Mouse (Mus musculus): Measurements from ENCODE around the gene Vmn1r9. TPM values are rescaled to one million over a fixed set of nuclear protein-coding genes. Genes with fewer than 3 reads are reported as not detected.
"Not testable (repeated sequence)": the region's sequence is repeated elsewhere in the genome, so short reads cannot be mapped to it uniquely, and the experiment has no call there.

Vmn1r9 gene
- total RNA-seq (2021) = not detected
- long read RNA-seq, experiment 1 = 0 reads
- long read RNA-seq, experiment 2 = 0 reads

- intact Hi-C loops (cut with DNase I) = no loop called here
- no peak for DNase-seq (ENCODE audit: low spot score in 2 of 2)
These were observed at the start of gene Vmn1r9 for GRCm38 (mm10) chr6:57066487-57066886. Gene Vmn1r9, plus strand, starts transcription at chr6:57066787.

- DNase-seq (ENCODE audit: low spot score in 2 of 2); intact Hi-C loops (cut with DNase I): not testable (repeated sequence)
These were observed 41.4 kb upstream of the Vmn1r9 start, which contains the start of gene Vmn1r7 for GRCm38 (mm10) chr6:57025224-57025623. Gene Vmn1r7, minus strand, starts transcription at chr6:57025324.

- intact Hi-C loops (cut with DNase I) = no loop called here
- no peak for DNase-seq (ENCODE audit: low spot score in 2 of 2)
These were observed 34.6 kb upstream of the Vmn1r9 start, which contains the start of gene Vmn1r8 for GRCm38 (mm10) chr6:57031984-57032383. Gene Vmn1r8, plus strand, starts transcription at chr6:57032284.

- DNase-seq (ENCODE audit: low spot score in 2 of 2) = no peak
- intact Hi-C loops (cut with DNase I) = no loop called here
These were observed 31.9 kb upstream of the Vmn1r9 start for GRCm38 (mm10) chr6:57034674-57035073.

- DNase-seq (ENCODE audit: low spot score in 2 of 2) = no peak
- intact Hi-C loops (cut with DNase I) = no loop called here
These were observed 2.9 kb upstream of the Vmn1r9 start for GRCm38 (mm10) chr6:57063730-57064129.

- no peak for DNase-seq (ENCODE audit: low spot score in 2 of 2)
- intact Hi-C loops (cut with DNase I) = no loop called here
These were observed 39.8 kb downstream of the Vmn1r9 start for GRCm38 (mm10) chr6:57106358-57106757.

- intact Hi-C loops (cut with DNase I) = no loop called here
- DNase-seq (ENCODE audit: low spot score in 2 of 2) = no peak
These were observed 42.6 kb downstream of the Vmn1r9 start, which contains the start of gene Vmn1r10 for GRCm38 (mm10) chr6:57109154-57109553. Gene Vmn1r10, plus strand, starts transcription at chr6:57109454.

Other genes starting within 250 kb of the Vmn1r9 start
- 10 to 100 TPM; 26.7 to 27.5 TPM for gene Fkbp9, start 234.7 kb upstream of the Vmn1r9 start, total RNA-seq (2021)
- gene Nt5c3, start 142.9 kb upstream of the Vmn1r9 start, total RNA-seq (2021) = 10 to 100 TPM; 48.4 to 52.0 TPM
- gene Vmn1r4, start 142.8 kb upstream of the Vmn1r9 start, total RNA-seq (2021) = under 1 TPM in 1 of 2 experiments, not detected in 1; 0.27 TPM
- gene Vmn1r5, start 96.5 kb upstream of the Vmn1r9 start, total RNA-seq (2021) = not detected
- not detected for gene Vmn1r6, start 69.5 kb upstream of the Vmn1r9 start, total RNA-seq (2021)
- gene Vmn1r7, start 41.5 kb upstream of the Vmn1r9 start, total RNA-seq (2021) = not detected
- not detected for gene Vmn1r8, start 34.5 kb upstream of the Vmn1r9 start, total RNA-seq (2021)
- gene Vmn1r10, start 42.7 kb downstream of the Vmn1r9 start, total RNA-seq (2021) = not detected
- not detected for gene Vmn1r11, start 66.7 kb downstream of the Vmn1r9 start, total RNA-seq (2021)
- gene Vmn1r12, start 90.1 kb downstream of the Vmn1r9 start, total RNA-seq (2021) = not detected
- gene Vmn1r13, start 136.5 kb downstream of the Vmn1r9 start, total RNA-seq (2021) = not detected
- gene Vmn1r14, start 164.9 kb downstream of the Vmn1r9 start, total RNA-seq (2021) = not detected
- gene Vmn1r15, start 191.2 kb downstream of the Vmn1r9 start, total RNA-seq (2021) = not detected

Measured in left cerebral cortex, postnatal 14 days (tissue).